Mouse (Mus musculus) olfactory bulb, adult 2 months (tissue): ENCODE measurements at regions not wholly inside any gene's neighbourhood (a gene's known extent, or its start where the extent isn't known, plus 50 kb on each side); places are given as distances from the start of the nearest gene placed in this dataset.

Experiments used
- H3K27ac ChIP-seq: fragments of 200-500 bp; 2 replicates; pipeline ENCODE4 v1.5.1; 2012; ENCODE audit warnings: low read depth, low read length; ENCODE audit not compliant: insufficient read depth
- H3K4me1 ChIP-seq: fragments of 200-500 bp; 2 replicates; pipeline ENCODE4 v1.6.1; 2012; ENCODE audit warnings: low read length; ENCODE audit not compliant: control insufficient read depth, insufficient read depth
- H3K4me3 ChIP-seq: fragments of 200-500 bp; 2 replicates; pipeline ENCODE4 v1.5.1; 2012; ENCODE audit warnings: mild to moderate bottlenecking, low read depth, low read length, moderate library complexity; ENCODE audit not compliant: insufficient read depth
- CTCF ChIP-seq: fragments of 200-500 bp; IDR thresholded peaks from 2 replicates; pipeline ENCODE4 v1.5.1; 2012; ENCODE audit warnings: low read depth, mild to moderate bottlenecking, low read length, moderate library complexity; ENCODE audit not compliant: insufficient read depth
- POLR2A ChIP-seq: fragments of 200-500 bp; IDR thresholded peaks from 2 replicates; pipeline ENCODE4 v1.6.1; 2012; ENCODE audit warnings: mild to moderate bottlenecking, low read depth, low read length, moderate library complexity; ENCODE audit not compliant: insufficient read depth
- WGBS: fragments of 180-500 bp; shearing (Covaris S2); methylation state at CpG from one replicate; pipeline ENCODE4 v1.1.7; 2018; 5-methylcytosine and 5-hydroxymethylcytosine counted together

DNA sequence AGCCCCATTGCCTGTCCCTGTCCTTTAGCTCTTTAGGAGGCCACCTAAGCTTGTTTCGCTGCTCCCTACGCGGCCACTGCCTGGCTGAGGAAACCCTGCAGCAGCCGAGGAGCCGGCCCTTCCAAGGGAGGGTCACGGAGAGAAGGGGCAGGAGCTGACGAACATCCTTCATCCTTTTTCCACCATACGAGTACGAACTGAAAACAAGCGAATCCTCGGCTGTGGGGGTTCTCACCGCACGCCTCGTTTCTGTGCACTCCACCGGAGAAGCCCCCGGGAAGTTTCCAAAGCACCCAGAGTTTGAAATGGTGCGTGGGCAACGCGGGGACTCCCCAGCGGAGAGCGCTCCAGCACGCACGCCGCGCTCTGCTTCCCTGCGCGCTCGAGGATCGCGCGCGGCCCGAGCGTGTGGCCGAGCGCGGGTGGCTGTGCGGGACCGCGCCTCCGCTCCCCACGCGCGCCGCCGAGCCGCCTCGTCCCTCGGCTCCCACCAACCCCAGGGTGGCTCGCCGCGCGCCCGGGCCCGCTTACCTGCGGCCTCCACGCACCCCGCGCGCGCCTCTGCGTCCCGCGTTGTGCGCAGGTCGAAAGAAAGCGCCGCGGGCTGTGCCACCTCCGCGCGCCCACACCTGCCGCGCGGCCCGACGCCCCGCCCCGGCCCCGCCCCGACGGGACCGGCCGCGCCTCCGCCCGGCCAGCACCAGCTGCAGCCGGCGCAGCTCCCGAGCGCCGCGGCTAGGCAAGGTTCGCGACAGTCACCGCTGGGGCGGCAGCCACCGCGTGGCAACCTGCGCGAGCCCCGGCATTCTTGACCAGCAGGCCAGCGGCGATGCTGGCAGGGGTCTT is 58.1 kb upstream of the Ifne start:
- Histone ChIP-seq H3K27ac (no peak overlapping the region), H3K4me1 (peaks cover 10% of the 10 kb centered on the region), H3K4me3 (peak overlapping the region; percentile 78)
- TF ChIP-seq CTCF (no peak), POLR2A (no peak)
- 1% methylated on average over 104 of the region's 104 CpGs for WGBS

DNA sequence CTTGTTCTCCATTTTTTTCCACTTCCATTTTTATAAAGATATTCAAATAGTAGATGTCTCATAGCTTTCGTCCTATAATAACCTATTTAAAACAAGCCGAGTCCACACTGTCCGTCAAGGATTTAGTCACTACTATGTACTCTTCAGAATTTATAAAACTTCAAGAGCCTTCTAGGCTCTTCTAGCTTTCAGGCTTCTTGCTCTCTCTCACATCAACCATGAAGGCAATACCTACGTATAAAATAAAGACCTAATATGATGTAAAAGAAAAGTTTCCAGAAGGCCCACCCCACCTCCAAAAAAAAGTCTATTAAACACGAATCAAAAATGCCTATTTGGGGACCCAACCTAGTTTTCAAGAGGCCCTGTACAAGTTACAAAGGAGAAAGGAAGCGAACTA is 57.0 kb upstream of the Ifne start:
- WGBS: 70% methylated on average over 6 of the region's 6 CpGs
- peaks cover 10% of the 10 kb centered on the region for H3K4me1 ChIP-seq
- no peak overlapping the region for H3K4me3 ChIP-seq
- TF ChIP-seq POLR2A: no peak
- TF ChIP-seq CTCF: no peak
- no peak overlapping the region for H3K27ac ChIP-seq

DNA sequence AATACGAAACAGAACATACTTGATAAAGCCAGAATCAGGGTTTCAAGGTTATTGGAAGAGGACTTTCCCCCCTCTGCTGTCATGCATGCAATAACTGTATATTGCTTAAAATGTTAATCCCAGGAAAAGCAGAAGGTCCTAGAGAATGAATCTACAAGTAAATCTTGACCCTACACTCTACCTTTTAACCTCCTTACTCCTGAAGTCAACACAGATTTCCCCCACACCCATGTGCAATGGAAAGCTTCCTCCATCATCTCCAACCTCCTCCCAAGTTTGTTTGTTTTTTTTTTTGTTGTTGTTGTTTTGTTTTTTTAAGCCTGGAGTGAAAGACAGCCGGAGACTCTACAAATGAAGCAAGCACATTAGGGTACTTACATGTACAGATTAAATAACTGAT is 55.9 kb upstream of the Ifne start:
- H3K4me3 ChIP-seq: no peak overlapping the region
- WGBS: 78% methylated on average over 2 of the region's 2 CpGs

DNA sequence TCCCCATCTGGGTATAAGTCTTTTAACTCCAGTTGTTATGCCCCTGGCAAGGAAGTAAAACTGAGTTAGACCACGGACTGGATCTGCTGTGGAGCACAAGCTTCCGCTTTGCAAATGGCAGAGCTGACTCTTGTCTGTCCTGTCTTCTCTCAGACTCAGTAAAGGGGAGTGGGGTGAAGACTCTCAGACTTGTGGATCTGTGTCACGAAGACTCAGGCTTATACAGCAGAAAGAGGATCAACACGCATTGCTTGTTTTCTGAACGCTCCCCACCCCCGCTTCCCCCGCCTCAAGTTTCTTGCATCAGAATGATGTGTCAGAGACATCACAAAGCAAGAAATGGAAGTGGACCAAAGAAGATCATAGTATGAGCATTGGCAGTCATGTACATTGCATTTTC is 55.3 kb upstream of the Ifne start:
- Histone ChIP-seq H3K4me3 (no peak overlapping the region), H3K27ac (no peak overlapping the region), H3K4me1 (peaks cover 10% of the 10 kb centered on the region)
- 76% methylated on average over 7 of the region's 7 CpGs for WGBS
- TF ChIP-seq POLR2A (no peak), CTCF (no peak)

More for the DNA sequence above, 55.9 kb upstream of the Ifne start:
- no peak overlapping the region for H3K27ac ChIP-seq
- H3K4me1 ChIP-seq: peaks cover 10% of the 10 kb centered on the region
- no peak for TF ChIP-seq POLR2A
- no peak for TF ChIP-seq CTCF

DNA sequence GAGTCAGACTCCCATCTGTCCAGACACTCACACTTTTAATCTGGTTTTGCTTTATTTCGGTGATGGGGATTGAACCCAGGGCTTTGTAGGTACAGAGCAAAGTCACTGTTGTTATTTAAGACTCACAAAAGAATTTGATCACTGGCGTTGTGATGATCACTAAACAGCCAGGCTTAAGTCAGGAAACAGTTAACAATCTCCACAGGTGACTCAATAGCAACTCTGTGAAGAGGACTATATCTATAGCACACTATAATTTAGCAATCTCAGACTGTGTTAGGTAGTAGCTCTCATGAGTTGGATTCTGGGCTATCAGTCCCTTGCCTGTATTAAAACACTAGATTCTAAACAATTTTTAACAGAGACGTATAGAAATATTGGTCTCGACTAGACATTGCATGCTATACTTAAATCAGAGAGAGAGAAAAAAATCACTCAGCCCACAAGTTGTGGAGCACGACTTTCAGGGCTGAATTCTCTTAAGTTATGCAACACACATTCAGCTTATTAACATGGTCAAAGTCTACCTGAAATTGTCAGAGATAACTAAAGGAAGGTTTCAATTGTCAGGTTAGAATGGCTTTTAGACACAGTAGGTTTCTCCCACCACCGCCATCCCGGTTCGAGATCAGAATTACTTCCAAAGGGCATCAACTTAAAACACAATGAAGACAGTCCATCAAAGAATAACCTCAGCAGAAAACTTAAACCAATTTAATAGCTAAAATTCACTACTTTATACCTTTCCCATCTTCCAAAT is 54.4 kb upstream of the Ifne start:
- peaks cover 10% of the 10 kb centered on the region for H3K4me1 ChIP-seq
- H3K4me3 ChIP-seq: no peak overlapping the region
- no peak overlapping the region for H3K27ac ChIP-seq
- TF ChIP-seq CTCF: no peak
- TF ChIP-seq POLR2A: no peak
- WGBS: 79% methylated on average over 8 of the region's 8 CpGs

DNA sequence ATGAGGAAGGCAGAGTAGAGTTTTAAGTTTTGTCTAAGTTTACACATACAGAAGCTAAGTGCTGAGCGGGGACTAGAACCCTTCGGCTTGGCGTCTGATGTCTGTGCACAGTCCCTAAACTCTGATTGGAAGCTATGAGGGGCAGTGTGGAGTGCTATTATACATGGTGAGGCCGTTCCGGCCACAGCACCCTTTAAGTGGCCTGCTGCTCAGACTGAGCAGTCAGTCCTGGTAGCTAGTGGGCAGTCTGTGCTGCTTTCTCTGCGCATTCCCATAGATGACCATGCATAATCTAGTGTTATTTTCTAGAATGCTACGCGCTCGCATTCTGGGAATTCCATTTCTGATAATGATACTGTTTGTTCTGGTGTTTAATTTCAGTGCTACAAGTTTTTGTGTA is 51.2 kb upstream of the Ifne start:
- H3K4me1 ChIP-seq: no peaks in the 10 kb centered on the region
- H3K4me3 ChIP-seq: no peak overlapping the region
- WGBS: 75% methylated on average over 9 of the region's 9 CpGs
- H3K27ac ChIP-seq: no peak overlapping the region
- TF ChIP-seq CTCF (no peak), POLR2A (no peak)
